Mouse (Mus musculus): ENCODE measurements around the gene Gm20814. TPM values are rescaled to one million over a fixed set of nuclear protein-coding genes. Genes with fewer than 3 reads are reported as not detected.
"Not testable (repeated sequence)": the region's sequence is repeated elsewhere in the genome, so short reads cannot be mapped to it uniquely, and the experiment has no call there.

Gene Gm20814
- not detected for total RNA-seq (2021)
- long read RNA-seq, experiment 1, result 0 reads
- long read RNA-seq, experiment 2, result 0 reads

DNA sequence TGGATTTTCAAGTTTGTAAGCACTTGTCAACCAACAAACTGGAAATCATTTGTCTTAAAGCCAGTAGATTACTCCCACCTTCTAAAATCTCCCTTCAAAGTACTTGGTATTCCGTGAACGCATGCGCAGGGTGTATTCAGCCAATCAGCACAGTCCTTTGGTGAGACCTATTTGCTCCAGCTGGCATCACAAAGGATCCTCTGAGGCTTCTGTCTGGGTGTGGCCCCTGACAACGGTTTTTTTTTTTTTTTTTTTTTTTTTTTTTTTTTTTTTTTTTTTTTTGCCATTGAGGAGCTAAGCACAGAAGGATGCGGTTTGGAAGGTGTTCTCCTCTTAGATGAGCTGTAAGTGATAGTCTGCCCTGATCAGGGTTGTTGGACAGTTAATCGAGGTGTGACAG, at the start of gene Gm20814:
Gene Gm20814 (plus strand): TSS at position 301 of the 400 bp plus-strand sequence.
- not testable (repeated sequence) for DNase-seq (ENCODE audit: low spot score)

Data from gastrocnemius, adult 18-20 months (tissue).